ENCODE assay signal across 26 mouse cellular contexts in the genomic region with DNA sequence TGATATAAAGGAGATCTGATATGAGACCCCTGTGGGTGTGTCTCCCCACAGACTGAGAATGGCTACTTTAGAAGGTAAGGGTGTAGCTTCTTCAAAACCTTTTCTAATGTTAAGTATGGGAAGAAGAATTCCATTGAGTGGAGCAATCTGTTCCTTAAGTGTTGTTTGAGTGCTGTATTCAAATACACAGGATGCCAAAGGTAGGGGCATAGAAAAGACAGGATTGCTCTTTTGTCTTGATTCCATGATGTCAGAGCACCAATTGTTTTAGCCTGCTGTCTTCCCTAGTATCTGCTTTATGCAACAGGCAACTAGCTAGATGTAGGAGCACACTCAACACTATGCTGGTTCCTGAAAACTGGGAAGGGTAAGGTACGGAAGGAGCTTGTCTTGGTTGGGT. TPM values are rescaled to one million over a fixed set of nuclear protein-coding genes. Genes with fewer than 3 reads are reported as not detected.
"Had no signal": no experiment of that assay in that cellular context is flagged by ENCODE, and none has a peak within 500 bp of the region (broad histone marks: within the 10 kb centered on the region; RNA-seq: fewer than 3 reads in every experiment).

No protein-coding gene starts in this region.

- H3K27me3 ChIP-seq: liver, embryonic 15.5 days; lung, embryonic 15.5 days; midbrain, embryonic 12.5 days; neural tube, embryonic 12.5 days had no signal

- H3K27ac ChIP-seq: liver, embryonic 15.5 days; lung, embryonic 15.5 days; macrophage; midbrain, embryonic 10.5 days; midbrain, embryonic 12.5 days; neural tube, embryonic 12.5 days had no signal

- H3K9ac ChIP-seq: liver, embryonic 15.5 days; liver, postnatal 0 days; lung, embryonic 15.5 days; midbrain, embryonic 12.5 days; neural tube, embryonic 12.5 days had no signal

- ATAC-seq: liver, postnatal 0 days; lung, postnatal 0 days had no signal

- H3K36me3 ChIP-seq: liver, embryonic 15.5 days; lung, embryonic 15.5 days; midbrain, embryonic 10.5 days; midbrain, embryonic 12.5 days; neural tube, embryonic 12.5 days had no signal

- H3K4me3 ChIP-seq: liver, embryonic 15.5 days; lung, embryonic 15.5 days; midbrain, embryonic 10.5 days; midbrain, embryonic 12.5 days; neural tube, embryonic 12.5 days had no signal

- H3K4me1 ChIP-seq: lung, embryonic 15.5 days; midbrain, embryonic 12.5 days; neural tube, embryonic 12.5 days had no signal

- DNase-seq: liver, postnatal 0 days; lung, adult 2 months; lung, postnatal 14 days; lung, postnatal 36 days; midbrain, embryonic 14.5 days; right cerebral cortex, postnatal 14 days; thymus, adult 18-20 months; thymus, postnatal 14 days; thymus, postnatal 36 days had no signal

- H3K4me2 ChIP-seq: liver, embryonic 15.5 days; lung, embryonic 15.5 days; midbrain, embryonic 12.5 days; neural tube, embryonic 12.5 days had no signal

- H3K9me3 ChIP-seq: liver, embryonic 15.5 days; lung, embryonic 15.5 days; midbrain, embryonic 10.5 days; midbrain, embryonic 12.5 days; neural tube, embryonic 12.5 days had no signal

RNA-seq across cellular contexts. Expression of gene Mgat4e, which starts 14.4 kb away (rescaled TPM):
- total RNA-seq: megakaryocyte progenitor cell, adult 5-6 weeks; megakaryocyte-erythroid progenitor cell, adult 5-6 weeks; midbrain, postnatal 0 days; monocyte, adult 5-6 weeks; neutrophil, adult 5-6 weeks had no signal
- polyA plus RNA-seq: liver, embryonic 15.5 days; liver, postnatal 0 days; lung, adult 2 months; lung, embryonic 15.5 days; lung, postnatal 0 days; macrophage; midbrain, embryonic 10.5 days; midbrain, embryonic 12.5 days; midbrain, embryonic 14.5 days; midbrain, postnatal 0 days; neural tube, embryonic 12.5 days; neural tube, embryonic 14.5 days; spleen, adult 2 months; stomach, embryonic 14.5 days; stomach, embryonic 16.5 days; thymus, postnatal 0 days had no signal
